Mouse (Mus musculus) embryonic facial prominence, embryonic 15.5 days (tissue): ENCODE data around the gene Gm9944. TPM values are rescaled to one million over a fixed set of nuclear protein-coding genes. Genes with fewer than 3 reads are reported as not detected.

ENCODE experiments used
- ATAC-seq: fragments of 200-750 bp; cut with Nextera tagmentation; 2 replicates; pipeline ENCODE4 v1.8.0; 2017; ENCODE audit warnings: low read depth, moderate TSS enrichment; ENCODE audit not compliant: insufficient number of reproducible peaks, low FRiP score, low TSS enrichment
- H3K27ac ChIP-seq: fragments of 300-500 bp; sonication (generic); replicated peaks from 2 replicates; pipeline ENCODE4 v1.5.1; 2015; ENCODE audit warnings: mild to moderate bottlenecking, inconsistent platforms
- H3K27me3 ChIP-seq: fragments of 300-500 bp; sonication (generic); 2 replicates; pipeline ENCODE4 v1.6.1; 2015; ENCODE audit warnings: inconsistent platforms
- H3K36me3 ChIP-seq: fragments of 300-500 bp; sonication (generic); 2 replicates; pipeline ENCODE4 v1.6.1; 2015; ENCODE audit warnings: mild to moderate bottlenecking, inconsistent platforms
- H3K4me1 ChIP-seq: fragments of 300-500 bp; sonication (generic); 2 replicates; pipeline ENCODE4 v1.6.1; 2015; ENCODE audit warnings: inconsistent platforms
- H3K4me2 ChIP-seq: fragments of 300-500 bp; sonication (generic); replicated peaks from 2 replicates; pipeline ENCODE4 v1.6.1; 2015; ENCODE audit warnings: mild to moderate bottlenecking, inconsistent platforms
- H3K4me3 ChIP-seq: fragments of 300-500 bp; sonication (generic); replicated peaks from 2 replicates; pipeline ENCODE4 v1.5.1; 2015; ENCODE audit warnings: mild to moderate bottlenecking, inconsistent platforms
- H3K9ac ChIP-seq: fragments of 300-500 bp; sonication (generic); 2 replicates; pipeline ENCODE4 v1.6.1; 2015; ENCODE audit warnings: inconsistent platforms
- H3K9me3 ChIP-seq: fragments of 300-500 bp; sonication (generic); replicated peaks from 2 replicates; pipeline ENCODE4 v1.6.1; 2016; ENCODE audit warnings: inconsistent platforms
- whole genome bisulfite sequencing: fragments of 180-500 bp; shearing (Covaris S2); methylation state at CpG from one replicate; pipeline ENCODE4 v1.1.7; 2015; 5-methylcytosine and 5-hydroxymethylcytosine counted together
- polyA plus RNA-seq: library from polyadenylated mRNA; unstranded; fragments of >200 nt; fragmentation: Nextera tagmentation; extraction: Ambion mirVana; gene quantifications from 2 replicates; pipeline ENCODE4 v1.2.1, GENCODE M21; 2015

Gene Gm9944
- polyA plus RNA-seq: not detected in 2 replicates

- no peak within 1 kb of the TSS for H3K9ac ChIP-seq
- no peaks in the 10 kb centered on the region for H3K4me1 ChIP-seq
- 52% methylated on average over 2 of the region's 2 CpGs for WGBS
- no peaks in the 10 kb centered on the region for H3K27me3 ChIP-seq
- ATAC-seq: no peak
- H3K9me3 ChIP-seq: peaks cover 6% of the 10 kb centered on the region; the same call in 1 of the 2 replicates
- H3K36me3 ChIP-seq: no peaks in the 10 kb centered on the region
- no peak within 1 kb of the TSS for H3K27ac ChIP-seq
- H3K4me3 ChIP-seq: no peak within 1 kb of the TSS
- H3K4me2 ChIP-seq: no peak within 1 kb of the TSS
Observed at GRCm38 (mm10) chr4:144453217-144453616, at the start of gene Gm9944. TSS of gene Gm9944 (minus strand) at chr4:144453317.

- Histone ChIP-seq H3K9ac (no peak overlapping the region), H3K4me2 (no peak overlapping the region), H3K9me3 (no peaks in the 10 kb centered on the region), H3K27ac (no peak overlapping the region), H3K27me3 (no peaks in the 10 kb centered on the region), H3K36me3 (no peaks in the 10 kb centered on the region), H3K4me1 (no peaks in the 10 kb centered on the region), H3K4me3 (no peak overlapping the region)
- no peak for ATAC-seq
Observed at GRCm38 (mm10) chr4:144493331-144493730, 40.2 kb upstream of the Gm9944 start.

- Histone ChIP-seq H3K27me3 (no peaks in the 10 kb centered on the region), H3K4me2 (no peak overlapping the region), H3K4me3 (no peak overlapping the region), H3K9ac (no peak overlapping the region), H3K4me1 (no peaks in the 10 kb centered on the region), H3K9me3 (no peaks in the 10 kb centered on the region), H3K27ac (no peak overlapping the region), H3K36me3 (no peaks in the 10 kb centered on the region)
- ATAC-seq: no peak
- WGBS: 73% methylated on average over 1 of the region's 1 CpGs
Observed at GRCm38 (mm10) chr4:144468091-144468490, 15.0 kb upstream of the Gm9944 start.

GRCm38 (mm10) chr4:144465206-144465605 is 12.1 kb upstream of the Gm9944 start:
- WGBS: 56% methylated on average over 2 of the region's 2 CpGs
- Histone ChIP-seq H3K9me3 (no peaks in the 10 kb centered on the region), H3K27me3 (no peaks in the 10 kb centered on the region), H3K4me1 (no peaks in the 10 kb centered on the region), H3K4me2 (no peak overlapping the region), H3K4me3 (no peak overlapping the region), H3K9ac (no peak overlapping the region), H3K36me3 (no peaks in the 10 kb centered on the region), H3K27ac (no peak overlapping the region)
- no peak for ATAC-seq

- no peak within 1 kb of the TSS for H3K27ac ChIP-seq
- H3K27me3 ChIP-seq: no peaks in the 10 kb centered on the region
- WGBS: 66% methylated on average over 3 of the region's 3 CpGs
- no peaks in the 10 kb centered on the region for H3K4me1 ChIP-seq
- H3K9ac ChIP-seq: no peak within 1 kb of the TSS
- H3K4me3 ChIP-seq: no peak within 1 kb of the TSS
- ATAC-seq: no peak
- no peaks in the 10 kb centered on the region for H3K9me3 ChIP-seq
- H3K36me3 ChIP-seq: no peaks in the 10 kb centered on the region
- no peak within 1 kb of the TSS for H3K4me2 ChIP-seq
Observed at GRCm38 (mm10) chr4:144463656-144464055, 10.5 kb upstream of the Gm9944 start, which contains the start of gene Aadacl3. TSS of gene Aadacl3 (minus strand) at chr4:144463756.

- Histone ChIP-seq H3K4me2 (no peak overlapping the region), H3K27me3 (no peaks in the 10 kb centered on the region), H3K9ac (no peak overlapping the region), H3K27ac (no peak overlapping the region), H3K4me1 (no peaks in the 10 kb centered on the region), H3K36me3 (no peaks in the 10 kb centered on the region), H3K9me3 (peaks cover 4% of the 10 kb centered on the region; the same call in 1 of the 2 replicates), H3K4me3 (no peak overlapping the region)
- ATAC-seq: no peak
- WGBS: 39% methylated on average over 2 of the region's 2 CpGs
Observed at GRCm38 (mm10) chr4:144448546-144448945, 4.6 kb downstream of the Gm9944 start.

- Histone ChIP-seq H3K4me3 (no peak overlapping the region), H3K9ac (no peak overlapping the region), H3K27me3 (no peaks in the 10 kb centered on the region), H3K36me3 (no peaks in the 10 kb centered on the region), H3K27ac (no peak overlapping the region), H3K9me3 (no peaks in the 10 kb centered on the region), H3K4me1 (no peaks in the 10 kb centered on the region), H3K4me2 (no peak overlapping the region)
- WGBS: 63% methylated on average over 1 of the region's 1 CpGs
- ATAC-seq: no peak
Observed at GRCm38 (mm10) chr4:144441582-144441981, 11.5 kb downstream of the Gm9944 start.

GRCm38 (mm10) chr4:144441095-144441494 is 12.0 kb downstream of the Gm9944 start:
- no peak for ATAC-seq
- no peaks in the 10 kb centered on the region for H3K36me3 ChIP-seq
- no peak overlapping the region for H3K4me3 ChIP-seq
- no peak overlapping the region for H3K27ac ChIP-seq
- no peaks in the 10 kb centered on the region for H3K9me3 ChIP-seq
- H3K27me3 ChIP-seq: no peaks in the 10 kb centered on the region
- no peak overlapping the region for H3K9ac ChIP-seq
- 71% methylated on average over 4 of the region's 4 CpGs for WGBS
- no peak overlapping the region for H3K4me2 ChIP-seq
- H3K4me1 ChIP-seq: no peaks in the 10 kb centered on the region

- Histone ChIP-seq H3K36me3 (no peaks in the 10 kb centered on the region), H3K4me2 (no peak within 1 kb of the TSS), H3K27me3 (no peaks in the 10 kb centered on the region), H3K27ac (no peak within 1 kb of the TSS), H3K4me1 (no peaks in the 10 kb centered on the region), H3K4me3 (no peak within 1 kb of the TSS), H3K9ac (no peak within 1 kb of the TSS), H3K9me3 (no peaks in the 10 kb centered on the region)
- no peak for ATAC-seq
Observed at GRCm38 (mm10) chr4:144438672-144439071, 14.4 kb downstream of the Gm9944 start, which contains the start of gene 1700012P22Rik. TSS of gene 1700012P22Rik (minus strand) at chr4:144438772.

- no peaks in the 10 kb centered on the region for H3K36me3 ChIP-seq
Observed at GRCm38 (mm10) chr4:144433216-144433615, 19.9 kb downstream of the Gm9944 start.

GRCm38 (mm10) chr4:144430723-144431122 is 22.4 kb downstream of the Gm9944 start:
- Histone ChIP-seq H3K9me3 (no peaks in the 10 kb centered on the region), H3K27me3 (no peaks in the 10 kb centered on the region), H3K27ac (no peak overlapping the region), H3K36me3 (no peaks in the 10 kb centered on the region), H3K9ac (no peak overlapping the region), H3K4me1 (no peaks in the 10 kb centered on the region), H3K4me3 (no peak overlapping the region), H3K4me2 (no peak overlapping the region)
- WGBS: 87% methylated on average over 2 of the region's 2 CpGs
- ATAC-seq: no peak

More at GRCm38 (mm10) chr4:144433216-144433615, 19.9 kb downstream of the Gm9944 start:
- Histone ChIP-seq H3K27me3 (no peaks in the 10 kb centered on the region), H3K4me2 (no peak overlapping the region), H3K4me3 (no peak overlapping the region), H3K4me1 (no peaks in the 10 kb centered on the region), H3K9ac (no peak overlapping the region), H3K9me3 (no peaks in the 10 kb centered on the region), H3K27ac (no peak overlapping the region)
- 84% methylated on average over 5 of the region's 5 CpGs for WGBS
- no peak for ATAC-seq

- Histone ChIP-seq H3K9me3 (no peaks in the 10 kb centered on the region), H3K4me2 (no peak overlapping the region), H3K27me3 (no peaks in the 10 kb centered on the region), H3K27ac (no peak overlapping the region), H3K4me1 (no peaks in the 10 kb centered on the region), H3K4me3 (no peak overlapping the region), H3K36me3 (no peaks in the 10 kb centered on the region), H3K9ac (no peak overlapping the region)
- 24% methylated on average over 3 of the region's 3 CpGs for WGBS
- ATAC-seq: no peak
Observed at GRCm38 (mm10) chr4:144428868-144429267, 24.2 kb downstream of the Gm9944 start.
